ENCODE assay signal across 10 mouse cellular contexts in genomic region chr5:114597222-114597621, GRCm38 (mm10). TPM values are rescaled to one million over a fixed set of nuclear protein-coding genes. Genes with fewer than 3 reads are reported as not detected.
DNase-seq lines count a peak whose midpoint lies in the region; ATAC-seq and TF ChIP-seq lines count a peak whose summit lies in the region.
"Had no signal": no experiment of that assay in that cellular context is flagged by ENCODE, and none has a peak within 500 bp of the region (broad histone marks: within the 10 kb centered on the region; RNA-seq: fewer than 3 reads in every experiment).

No protein-coding gene starts in this region.

- H3K27ac ChIP-seq in hindbrain, embryonic 13.5 days, result 0 out of 2 replicates have a peak overlapping the region, but pooled peaks have one; percentile 35
- H3K27ac ChIP-seq in hindbrain, embryonic 10.5 days, result no peak overlapping the region
- H3K27ac ChIP-seq in spleen, adult 2 months (ENCODE audit: insufficient read depth, low read length), result peak overlapping the region; percentile 85

- ATAC-seq in hindbrain, embryonic 13.5 days (ENCODE audit: low FRiP score), result no peak
- ATAC-seq in megakaryocyte progenitor cell, adult 5-6 weeks (replicated peaks; ENCODE audit: poor library complexity), result 0 out of 2 replicates have a peak, but pooled peaks have one; percentile 9

- H3K9ac ChIP-seq in hindbrain, embryonic 13.5 days, result 0 out of 2 replicates have a peak overlapping the region, but pooled peaks have one; percentile 25
- H3K9ac ChIP-seq: lung, embryonic 14.5 days had no signal

- peaks cover 15% of the 10 kb centered on the region for H3K36me3 ChIP-seq in hindbrain, embryonic 13.5 days
- H3K36me3 ChIP-seq in hindbrain, embryonic 10.5 days, result peaks cover 24% of the 10 kb centered on the region
- no peaks in the 10 kb centered on the region for H3K36me3 ChIP-seq in spleen, adult 2 months (ENCODE audit: control insufficient read depth, insufficient read depth, low read length)

- WGBS in hindbrain, embryonic 13.5 days, result 55% methylated on average over 8 of the region's 8 CpGs
- WGBS in hindbrain, embryonic 10.5 days, result 69% methylated on average over 8 of the region's 8 CpGs
- 12% methylated on average over 8 of the region's 8 CpGs for WGBS in spleen, adult 2 months

- no peak overlapping the region for H3K4me3 ChIP-seq in hindbrain, embryonic 13.5 days
- H3K4me3 ChIP-seq in hindbrain, embryonic 10.5 days, result no peak overlapping the region
- H3K4me3 ChIP-seq in spleen, adult 2 months (ENCODE audit: extremely low read depth, insufficient read depth, insufficient read length), result peak overlapping the region; percentile 26; the same call in 1 of the 2 replicates

- H3K4me2 ChIP-seq in hindbrain, embryonic 13.5 days, result no peak overlapping the region

- H3K4me1 ChIP-seq in hindbrain, embryonic 13.5 days (replicated peaks), result peaks cover 55% of the 10 kb centered on the region
- peaks cover 74% of the 10 kb centered on the region for H3K4me1 ChIP-seq in hindbrain, embryonic 10.5 days (replicated peaks)
- H3K4me1 ChIP-seq in spleen, adult 2 months (ENCODE audit: control insufficient read depth, insufficient read depth, insufficient read length), result peaks cover 33% of the 10 kb centered on the region; the same call in 1 of the 2 replicates

- H3K27me3 ChIP-seq in hindbrain, embryonic 13.5 days, result 0 out of 2 replicates have a peak, but pooled peaks cover 4% of the 10 kb centered on the region
- 0 out of 2 replicates have a peak, but pooled peaks cover under 1% of the 10 kb centered on the region for H3K27me3 ChIP-seq in hindbrain, embryonic 10.5 days (ENCODE audit: insufficient read depth, poor library complexity, severe bottlenecking)
- H3K27me3 ChIP-seq in spleen, adult 2 months (ENCODE audit: control insufficient read depth, insufficient read depth, low read length), result no peaks in the 10 kb centered on the region

- no peak for TF ChIP-seq POLR2A in spleen, adult 2 months (IDR thresholded peaks at IDR 0.05; ENCODE audit: low read depth, low read length)

- no peak for TF ChIP-seq CTCF in spleen, adult 2 months (IDR thresholded peaks at IDR 0.05; ENCODE audit: extremely low read depth, insufficient read depth, insufficient read length, insufficient replicate concordance)

- DNase-seq in hindbrain, embryonic 10.5 days (ENCODE audit: low spot score), result no peak
- peak in 1 of 2 experiments; percentile 45 for DNase-seq in spleen, adult 2 months (ENCODE audit: low read depth in 1 of 2, low spot score in 2 of 2)
- DNase-seq in spleen, postnatal 14 days (ENCODE audit: low spot score in 2 of 2), result no peak
- DNase-seq in right cerebral cortex, adult 18-20 months, result no peak
- DNase-seq in layer of hippocampus, postnatal 36 days, result no peak
- no peak for DNase-seq in gastrocnemius, postnatal 10 days
- DNase-seq: right cerebral cortex, postnatal 14 days had no signal

- no peaks in the 10 kb centered on the region for H3K9me3 ChIP-seq in hindbrain, embryonic 13.5 days
- H3K9me3 ChIP-seq in hindbrain, embryonic 10.5 days, result no peaks in the 10 kb centered on the region

RNA-seq across cellular contexts. Expression of gene Fam222a, which starts 29.4 kb away (rescaled TPM):
- 5.8 and 6.4 TPM in 2 replicates for polyA plus RNA-seq in hindbrain, embryonic 13.5 days (2015; fragmentation: Nextera tagmentation; extraction: Ambion mirVana)
- polyA plus RNA-seq in hindbrain, embryonic 10.5 days (2016; fragmentation: Nextera tagmentation; extraction: Ambion mirVana), result 3.9 and 6.5 TPM in 2 replicates
- 2.8 and 4.6 TPM in 2 replicates for polyA plus RNA-seq in spleen, adult 2 months (2012; rRNA removed)
- total RNA-seq in megakaryocyte progenitor cell, adult 5-6 weeks (2015), result 0.47 and 0.88 TPM in 2 replicates
- 0.04 TPM in 1 of 2 replicates, not detected in the other for total RNA-seq in megakaryocyte progenitor cell, adult 5-6 weeks (2017)
- total RNA-seq in layer of hippocampus, postnatal 36 days (2021), result 1 to 10 TPM; 4.6 to 5.8 TPM
- total RNA-seq in gastrocnemius, postnatal 10 days (2021), result 1 to 10 TPM; 1.5 to 1.8 TPM
